Mouse (Mus musculus) spleen, embryonic (tissue): ENCODE results near the gene Zfp2.

Experiments used
- CTCF ChIA-PET: fragments of 350-600 bp; sonication (Branson Sonifier 250); formaldehyde crosslinking; loops from one replicate; lab custom pipeline; 2022; lab: Charles Lee

Zfp2 gene

GRCm38 (mm10) chr11:50915671-50916320 lies at the start of gene Zfp2:
Gene Zfp2, minus strand, starts transcription at chr11:50916165.
- CTCF ChIA-PET = no interaction called here

- CTCF ChIA-PET = no interaction called here
Measured at GRCm38 (mm10) chr11:50964886-50965285, 48.9 kb upstream of the Zfp2 start.

- CTCF ChIA-PET = no interaction called here
Measured at GRCm38 (mm10) chr11:50953665-50954064, 37.7 kb upstream of the Zfp2 start, which contains the start of gene Prop1. Gene Prop1, minus strand, starts transcription at chr11:50953765.

- CTCF ChIA-PET = no interaction called here
Measured at GRCm38 (mm10) chr11:50952290-50952689, 36.3 kb upstream of the Zfp2 start.

GRCm38 (mm10) chr11:50943506-50943905 lies 27.5 kb upstream of the Zfp2 start, which contains the start of gene 4933414I15Rik:
Gene 4933414I15Rik, minus strand, starts transcription at chr11:50943765.
- CTCF ChIA-PET = no interaction called here

- CTCF ChIA-PET = no interaction called here
Measured at GRCm38 (mm10) chr11:50942386-50942785, 26.4 kb upstream of the Zfp2 start.

- CTCF ChIA-PET = no interaction called here
Measured at GRCm38 (mm10) chr11:50939621-50940366, 23.8 kb upstream of the Zfp2 start.

- CTCF ChIA-PET = interaction anchor here (0.5 kb wide), 1 partner anchor 25 kb away, joined by 4 read pairs; no protein-coding TSS in a partner anchor
Measured at GRCm38 (mm10) chr11:50938435-50938834, 22.5 kb upstream of the Zfp2 start.

- CTCF ChIA-PET = no interaction called here
Measured at GRCm38 (mm10) chr11:50932040-50932439, 16.1 kb upstream of the Zfp2 start.

- CTCF ChIA-PET = no interaction called here
Measured at GRCm38 (mm10) chr11:50931451-50931866, 15.5 kb upstream of the Zfp2 start, which contains the start of gene Zfp354b. Gene Zfp354b, minus strand, starts transcription at chr11:50931633.

- CTCF ChIA-PET = no interaction called here
Measured at GRCm38 (mm10) chr11:50931021-50931420, 15.1 kb upstream of the Zfp2 start.

- CTCF ChIA-PET = no interaction called here
Measured at GRCm38 (mm10) chr11:50930469-50931014, 14.6 kb upstream of the Zfp2 start.

- CTCF ChIA-PET = interaction anchor here (0.6 kb wide), 2 partner anchors 63 to 1313 kb away, joined by 3 to 8 read pairs; no protein-coding TSS in a partner anchor
Measured at GRCm38 (mm10) chr11:50914461-50914860, 1.5 kb downstream of the Zfp2 start.

- CTCF ChIA-PET = interaction anchor here (0.9 kb wide), 1 partner anchor 25 kb away, joined by 4 read pairs; no protein-coding TSS in a partner anchor
Measured at GRCm38 (mm10) chr11:50913301-50913700, 2.7 kb downstream of the Zfp2 start.

GRCm38 (mm10) chr11:50908136-50908535 lies 7.8 kb downstream of the Zfp2 start:
- CTCF ChIA-PET = no interaction called here

GRCm38 (mm10) chr11:50897359-50897758 lies 18.6 kb downstream of the Zfp2 start:
- CTCF ChIA-PET = no interaction called here

- CTCF ChIA-PET = no interaction called here
Measured at GRCm38 (mm10) chr11:50892441-50892840, 23.5 kb downstream of the Zfp2 start.

GRCm38 (mm10) chr11:50887390-50888128 lies 28.4 kb downstream of the Zfp2 start, which contains the start of gene Zfp454:
Gene Zfp454, minus strand, starts transcription at chr11:50887651.
- CTCF ChIA-PET = no interaction called here

- CTCF ChIA-PET = no interaction called here
Measured at GRCm38 (mm10) chr11:50886933-50887293, 29.1 kb downstream of the Zfp2 start.

GRCm38 (mm10) chr11:50886231-50886932 lies 29.6 kb downstream of the Zfp2 start:
- CTCF ChIA-PET = no interaction called here

GRCm38 (mm10) chr11:50883756-50884155 lies 32.2 kb downstream of the Zfp2 start:
- CTCF ChIA-PET = no interaction called here
